Mouse (Mus musculus) CH12.LX (cell line): ENCODE data around the gene St8sia2. TPM values are rescaled to one million over a fixed set of nuclear protein-coding genes. Genes with fewer than 3 reads are reported as not detected.

Experiments
- DNase-seq: peaks from one replicate; pipeline ENCODE4 v3.0.0-alpha.2; 2013; ENCODE audit errors: extremely low read depth
- H3K27ac ChIP-seq: 2 replicates; pipeline ENCODE4 v1.5.1; 2012; ENCODE audit warnings: low read depth, mild to moderate bottlenecking, control low read depth, moderate library complexity; ENCODE audit not compliant: insufficient read depth
- H3K27me3 ChIP-seq: replicated peaks from 2 replicates; pipeline ENCODE3; 2012; ENCODE audit warnings: inconsistent platforms
- H3K36me3 ChIP-seq, 2 experiments: replicated peaks in 1 of 2; 2 replicates each; pipeline versions ENCODE3 to v1.6.1; 2012; ENCODE audit warnings: inconsistent platforms in 1 of 2, low read length in 1 of 2, mild to moderate bottlenecking in 1 of 2, mixed read lengths in 1 of 2, moderate library complexity in 1 of 2; ENCODE audit not compliant: control insufficient read depth in 1 of 2, insufficient read depth in 1 of 2
- H3K4me1 ChIP-seq, 2 experiments: 2 replicates each; pipeline ENCODE4 v1.6.1; 2012; ENCODE audit warnings: inconsistent platforms in 1 of 2, moderate library complexity in 1 of 2; ENCODE audit not compliant: insufficient read depth in 2 of 2, control insufficient read depth in 1 of 2
- H3K4me2 ChIP-seq: 2 replicates; pipeline ENCODE4 v1.6.1; 2012; ENCODE audit warnings: low read depth, mild to moderate bottlenecking, control low read depth; ENCODE audit not compliant: poor library complexity, insufficient read depth, severe bottlenecking
- H3K4me3 ChIP-seq, 3 experiments: fragments of 150-350 bp in 1 of 3; sonication (generic) in 1 of 3; replicated peaks in 1 of 3; 2 replicates each; pipeline versions ENCODE3 to v1.5.1; 2011 to 2012; ENCODE audit warnings: low read depth in 2 of 3, low read length in 2 of 3, mild to moderate bottlenecking in 2 of 3, moderate library complexity in 2 of 3, control low read depth in 1 of 3, improper control_type of control experiment in 1 of 3, inconsistent platforms in 1 of 3, mixed read lengths in 1 of 3; ENCODE audit not compliant: poor library complexity in 1 of 3
- H3K79me2 ChIP-seq: replicated peaks from 2 replicates; pipeline ENCODE4 v1.6.1; 2012; ENCODE audit warnings: mild to moderate bottlenecking, moderate library complexity; ENCODE audit not compliant: control insufficient read depth, poor library complexity, insufficient read depth, severe bottlenecking; ENCODE audit errors: extremely low read depth
- H3K9ac ChIP-seq: 2 replicates; pipeline ENCODE4 v1.6.1; 2012; ENCODE audit warnings: low read depth, mild to moderate bottlenecking, control low read depth, moderate library complexity; ENCODE audit not compliant: insufficient read depth
- H3K9me3 ChIP-seq: replicated peaks from 2 replicates; pipeline ENCODE3; 2012; ENCODE audit warnings: low read length, inconsistent platforms, mixed read lengths
- BHLHE40 ChIP-seq: IDR thresholded peaks from 2 replicates; pipeline ENCODE4 v1.6.1; 2011; ENCODE audit warnings: mild to moderate bottlenecking, low read depth, low read length, improper control_type of control experiment
- CHD1 ChIP-seq: IDR thresholded peaks from 2 replicates; pipeline ENCODE4 v1.6.1; 2012; ENCODE audit warnings: low read depth, low read length, improper control_type of control experiment, inconsistent platforms
- ELF1 ChIP-seq: IDR thresholded peaks from 2 replicates; pipeline ENCODE4 v1.6.1; 2014; ENCODE audit warnings: low read depth, mild to moderate bottlenecking, inconsistent platforms, low read length, improper control_type of control experiment
- EP300 ChIP-seq: IDR thresholded peaks from 2 replicates; pipeline ENCODE4 v1.6.1; 2011; ENCODE audit warnings: low read length, improper control_type of control experiment
- GABPA ChIP-seq: IDR thresholded peaks from 2 replicates; pipeline ENCODE4 v1.6.1; 2012; ENCODE audit warnings: low read depth, low read length, improper control_type of control experiment, inconsistent platforms; ENCODE audit not compliant: insufficient replicate concordance
- IRF4 ChIP-seq: IDR thresholded peaks from 2 replicates; pipeline ENCODE4 v1.6.1; 2014; ENCODE audit warnings: low read depth, mild to moderate bottlenecking, inconsistent platforms, low read length, improper control_type of control experiment
- JUN ChIP-seq: IDR thresholded peaks from 2 replicates; pipeline ENCODE4 v1.6.1; 2011; ENCODE audit warnings: low read depth, mild to moderate bottlenecking, low read length, improper control_type of control experiment, moderate library complexity; ENCODE audit not compliant: insufficient read depth
- JUND ChIP-seq: conservative IDR thresholded peaks from 2 replicates; pipeline ENCODE4 v1.6.1; 2011; ENCODE audit warnings: low read depth, low read length, improper control_type of control experiment
- KAT2A ChIP-seq: IDR thresholded peaks from 2 replicates; pipeline ENCODE4 v1.6.1; 2012; ENCODE audit warnings: low read length, improper control_type of control experiment, inconsistent platforms; ENCODE audit not compliant: insufficient replicate concordance
- MAX ChIP-seq: IDR thresholded peaks from 2 replicates; pipeline ENCODE4 v1.6.1; 2011; ENCODE audit warnings: low read length, improper control_type of control experiment
- MAZ ChIP-seq: IDR thresholded peaks from 2 replicates; pipeline ENCODE4 v1.6.1; 2012; ENCODE audit warnings: low read depth, mild to moderate bottlenecking, inconsistent platforms, low read length, improper control_type of control experiment, moderate library complexity
- MXI1 ChIP-seq: IDR thresholded peaks from 2 replicates; pipeline ENCODE4 v1.6.1; 2011; ENCODE audit warnings: mild to moderate bottlenecking, low read depth, low read length, improper control_type of control experiment
- NELFE ChIP-seq: IDR thresholded peaks from 2 replicates; pipeline ENCODE4 v1.6.1; 2011; ENCODE audit warnings: low read depth, low read length, improper control_type of control experiment
- NRF1 ChIP-seq: IDR thresholded peaks from 2 replicates; pipeline ENCODE4 v1.6.1; 2014; ENCODE audit warnings: low read depth, mild to moderate bottlenecking, inconsistent platforms, low read length, improper control_type of control experiment, moderate library complexity
- PAX5 ChIP-seq: IDR thresholded peaks from 2 replicates; pipeline ENCODE4 v1.6.1; 2012; ENCODE audit warnings: low read length, inconsistent platforms, mixed read lengths
- RAD21 ChIP-seq: IDR thresholded peaks from 2 replicates; pipeline ENCODE4 v1.6.1; 2011; ENCODE audit warnings: low read depth, mild to moderate bottlenecking, low read length, improper control_type of control experiment, moderate library complexity
- RCOR1 ChIP-seq: conservative IDR thresholded peaks from 2 replicates; pipeline ENCODE4 v1.6.1; 2012; ENCODE audit warnings: low read depth, mild to moderate bottlenecking, inconsistent platforms, low read length, improper control_type of control experiment
- SIN3A ChIP-seq: IDR thresholded peaks from 2 replicates; pipeline ENCODE4 v1.6.1; 2012; ENCODE audit warnings: low read length, improper control_type of control experiment, inconsistent platforms
- SMC3 ChIP-seq: IDR thresholded peaks from 2 replicates; pipeline ENCODE4 v1.6.1; 2011; ENCODE audit warnings: low read depth, low read length, improper control_type of control experiment
- TBP ChIP-seq: conservative IDR thresholded peaks from 2 replicates; pipeline ENCODE4 v1.6.1; 2011; ENCODE audit warnings: low read depth, low read length, improper control_type of control experiment
- ZC3H11A ChIP-seq: IDR thresholded peaks from 2 replicates; pipeline ENCODE4 v1.6.1; 2012; ENCODE audit warnings: low read depth, mild to moderate bottlenecking, inconsistent platforms, low read length, improper control_type of control experiment
- dilution Hi-C: fragments of 300-500 bp; cut with MboI; formaldehyde crosslinking; loops from 2 replicates; pipeline ENCODE4 v1.14.3; 2020; ENCODE audit warnings: low sequenced_read_pairs; ENCODE audit not compliant: extremely low pct_unique_long_range_greater_than_20kb, extremely low pct_ligation_motif_present
- in situ Hi-C: fragments of 300-500 bp; cut with MboI; formaldehyde crosslinking; loops from 3 replicates; pipeline ENCODE4 v1.14.3; 2019; ENCODE audit warnings: low sequenced_read_pairs, low pct_ligation_motif_present, low pct_unique_long_range_greater_than_20kb, mixed read lengths
- polyA plus RNA-seq: library from polyadenylated mRNA; unstranded; fragments of >175 nt; gene quantifications from 2 replicates; pipeline ENCODE4 v1.2.1, GENCODE M21; 2012; ENCODE audit warnings: low read depth; ENCODE audit not compliant: insufficient read length
- total RNA-seq, 2 experiments: library from RNA; depleted of rRNA; stranded (reverse); fragments of 300-350 nt in 1 of 2; fragments of >200 nt in 1 of 2; gene quantifications; 2 replicates each; pipeline ENCODE4 v1.2.3; 2012 to 2014

Gene St8sia2
- total and polyA plus RNA-seq, 3 experiments, result not detected

DNA sequence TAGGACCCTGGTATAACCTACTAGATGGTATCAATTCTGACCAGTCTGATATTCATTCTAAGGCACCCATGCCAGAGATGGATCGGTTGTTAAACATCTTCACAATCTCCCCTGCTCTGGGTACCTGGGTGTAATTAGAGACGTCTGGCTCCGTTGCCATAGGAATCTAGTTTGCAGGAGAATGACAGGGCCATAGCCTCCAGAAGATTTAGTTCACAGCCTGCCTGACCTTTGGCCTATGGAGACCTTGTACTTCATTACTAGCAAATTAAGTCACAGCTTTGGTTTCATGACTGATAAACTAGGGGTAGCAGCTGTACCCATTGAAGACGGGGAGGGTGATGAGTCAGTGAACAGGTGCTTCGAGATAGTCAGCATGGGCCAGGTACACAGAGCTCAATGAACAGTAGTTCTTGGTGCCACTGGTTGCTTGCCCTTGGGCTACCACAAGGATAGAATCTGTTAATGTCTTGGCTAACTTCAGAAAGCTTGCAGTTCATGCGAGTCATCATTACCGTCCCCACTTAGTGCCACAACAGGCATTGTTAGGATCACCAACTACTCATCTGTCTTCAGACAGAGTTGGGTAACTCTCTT, 4.4 kb downstream of the St8sia2 start:
- no peak overlapping the region for H3K4me2 ChIP-seq
- TF ChIP-seq GABPA (no peak), MXI1 (no peak), SIN3A (no peak), BHLHE40 (no peak), ZC3H11A (no peak), RCOR1 (no peak), IRF4 (no peak), MAZ (no peak), KAT2A (no peak), JUND (no peak), NELFE (no peak), RAD21 (no peak), CHD1 (no peak), PAX5 (no peak), JUN (no peak), NRF1 (no peak), TBP (no peak), SMC3 (no peak), EP300 (no peak)
- TF ChIP-seq, all 38 proteins: peak for 0
- Histone ChIP-seq H3K9ac (no peak overlapping the region), H3K36me3 (no peaks in the 10 kb centered on the region), H3K9me3 (peaks cover 3% of the 10 kb centered on the region), H3K79me2 (no peaks in the 10 kb centered on the region), H3K4me3 (no peak overlapping the region), H3K27me3 (peaks cover 42% of the 10 kb centered on the region), H3K4me1 (peaks cover 5 to 15% of the 10 kb centered on the region in 2 experiments; a peak in 3 of 4 replicates), H3K27ac (no peak overlapping the region)
- in situ Hi-C loops (loop anchor here (25.0 kb wide), 1 partner anchor 347 kb away; no protein-coding TSS in a partner anchor), dilution Hi-C loops (no loop called here)
- DNase-seq, result no peak

DNA sequence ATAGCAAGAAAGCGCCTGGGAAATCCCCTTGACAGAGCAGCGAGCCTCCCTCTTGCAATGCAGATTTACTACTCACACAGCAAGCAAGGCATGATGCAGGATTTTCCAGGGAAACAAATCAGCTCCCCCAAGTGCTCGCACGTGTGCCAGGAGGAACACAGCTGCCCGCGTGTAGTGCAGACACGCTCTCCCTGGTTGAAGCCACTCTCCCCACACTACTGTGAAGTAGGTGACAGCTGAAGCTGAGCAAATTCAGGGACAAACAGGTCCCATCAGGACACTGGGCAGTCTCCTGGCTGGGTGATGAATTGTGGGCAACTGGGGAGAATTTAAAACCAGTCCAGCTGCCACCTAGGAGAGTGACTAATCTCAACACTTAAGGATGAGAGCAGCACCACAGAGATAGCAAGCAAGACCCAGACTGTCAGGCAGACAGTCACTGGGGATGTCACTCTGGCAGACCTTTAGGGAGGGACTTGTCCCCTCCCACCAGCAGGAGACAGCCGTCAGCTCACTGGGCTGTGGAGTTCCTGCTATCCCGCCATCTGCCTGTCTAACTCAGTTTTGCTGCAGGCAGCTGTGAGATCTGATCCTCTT, 6.6 kb downstream of the St8sia2 start:
- no peaks in the 10 kb centered on the region for H3K9me3 ChIP-seq
- in situ Hi-C loops, result loop anchor here (25.0 kb wide), 1 partner anchor 345 kb away; no protein-coding TSS in a partner anchor

More for the DNA sequence above, 6.6 kb downstream of the St8sia2 start:
- H3K4me2 ChIP-seq, result no peak overlapping the region
- dilution Hi-C loops, result no loop called here
- peaks cover 46% of the 10 kb centered on the region for H3K27me3 ChIP-seq
- no peak overlapping the region for H3K9ac ChIP-seq
- H3K36me3 ChIP-seq, result no peaks in the 10 kb centered on the region
- no peaks in the 10 kb centered on the region for H3K79me2 ChIP-seq
- H3K27ac ChIP-seq, result no peak overlapping the region
- H3K4me3 ChIP-seq, result no peak overlapping the region
- peak; percentile 15 for DNase-seq
- TF ChIP-seq BHLHE40 (peak; percentile 75), ELF1 (no peak), MAX (0 out of 2 replicates have a peak, but pooled peaks have one; percentile 16)
- peaks cover 5 to 11% of the 10 kb centered on the region in 2 experiments; a peak in 3 of 4 replicates for H3K4me1 ChIP-seq
